Mouse (Mus musculus) kidney, adult 2 months (tissue): ENCODE data around the gene Kank1.

Experiments used
- CTCF ChIP-seq: fragments of 200-500 bp; conservative IDR thresholded peaks from 2 replicates; pipeline ENCODE4 v1.5.1; 2011; ENCODE audit warnings: low read depth, mild to moderate bottlenecking, control low read depth, low read length, moderate library complexity, mixed read lengths; ENCODE audit not compliant: insufficient read depth, insufficient read length
- POLR2A ChIP-seq: fragments of 200-500 bp; IDR thresholded peaks from one replicate; pipeline ENCODE4 v1.6.1; 2011; ENCODE audit warnings: low read depth, low read length, control low read depth

DNA sequence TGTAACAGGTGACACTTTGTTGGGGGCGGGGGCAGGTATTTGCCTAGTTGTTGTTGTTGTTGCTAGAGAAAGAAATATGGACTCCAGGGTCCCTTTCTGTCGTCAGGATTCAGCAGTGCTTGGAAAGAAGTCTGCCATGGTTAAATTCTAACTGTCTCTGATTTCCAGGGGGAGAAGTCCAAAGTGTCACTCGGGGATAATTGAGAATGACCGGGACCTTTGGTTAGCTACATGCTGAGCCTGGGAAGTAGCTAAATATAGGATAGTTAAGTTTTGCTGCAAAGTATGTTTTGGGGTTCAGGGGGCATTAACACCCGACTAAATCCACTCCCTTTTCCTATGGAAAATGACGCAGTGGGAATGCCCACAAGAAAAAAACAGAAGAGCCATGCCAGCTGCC lies 169.2 kb downstream of the Kank1 start:
- TF ChIP-seq CTCF (no peak), POLR2A (no peak)
